Mouse (Mus musculus): Measurements from ENCODE around the gene Serpina16. TPM values are rescaled to one million over a fixed set of nuclear protein-coding genes. Genes with fewer than 3 reads are reported as not detected.

The Serpina16 gene
- total and polyA plus RNA-seq, 3 experiments: not detected

GRCm38 (mm10) chr12:103671483-103671882 is 4.5 kb downstream of the Serpina16 start:
- Histone ChIP-seq H3K4me1 (ENCODE audit: control insufficient read depth in 1 of 2, insufficient read depth in 2 of 2, low read length in 2 of 2) (no peaks in the 10 kb centered on the region), H3K27ac (ENCODE audit: control insufficient read depth, low read depth, low read length) (no peak overlapping the region), H3K4me3 (ENCODE audit: control insufficient read depth in 1 of 2, insufficient read depth in 1 of 2, low read depth in 2 of 2, low read length in 2 of 2) (no peak overlapping the region), H3K36me3 (ENCODE audit: control insufficient read depth in 1 of 2, insufficient read depth in 2 of 2, low read length in 2 of 2) (no peaks in the 10 kb centered on the region), H3K9me3 (replicated peaks; ENCODE audit: insufficient read depth, low read length) (no peaks in the 10 kb centered on the region), H3K9ac (ENCODE audit: control insufficient read depth, low read depth, low read length, poor library complexity, severe bottlenecking) (no peak overlapping the region), H3K79me2 (ENCODE audit: control insufficient read depth, insufficient read depth, low read length, poor library complexity) (no peaks in the 10 kb centered on the region), H3K27me3 (ENCODE audit: control insufficient read depth in 1 of 2, insufficient read depth in 2 of 2, low read length in 2 of 2) (no peaks in the 10 kb centered on the region)
- no peak for DNase-seq (ENCODE audit: low read depth, low spot score)
- no peak for TF ChIP-seq JUND (IDR thresholded peaks at IDR 0.05; ENCODE audit: low read depth, low read length)
- TF ChIP-seq RCOR1 (IDR thresholded peaks at IDR 0.05; ENCODE audit: low read depth, low read length): no peak
- no peak for TF ChIP-seq CTCF (IDR thresholded peaks at IDR 0.05 in 2 of 3, conservative IDR thresholded peaks at IDR 0.05 in 1 of 3; ENCODE audit: control insufficient read depth in 1 of 3, insufficient read depth in 1 of 3, low read depth in 2 of 3, low read length in 3 of 3, poor library complexity in 1 of 3, severe bottlenecking in 1 of 3)

- H3K36me3 ChIP-seq (ENCODE audit: control insufficient read depth in 1 of 2, insufficient read depth in 2 of 2, low read length in 2 of 2): no peaks in the 10 kb centered on the region
- TF ChIP-seq USF2 (IDR thresholded peaks at IDR 0.05; ENCODE audit: borderline replicate concordance in 1 of 2, insufficient read depth in 1 of 2, low read depth in 1 of 2, low read length in 2 of 2) (no peak), MAFK (IDR thresholded peaks at IDR 0.05; ENCODE audit: borderline replicate concordance, low read depth, low read length) (no peak), E2F4 (IDR thresholded peaks at IDR 0.05; ENCODE audit: borderline replicate concordance, low read depth, low read length) (no peak), JUND (IDR thresholded peaks at IDR 0.05; ENCODE audit: low read depth, low read length) (no peak), ZC3H11A (IDR thresholded peaks at IDR 0.05; ENCODE audit: low read depth, low read length) (no peak), MEF2A (IDR thresholded peaks at IDR 0.05; ENCODE audit: extremely low read depth, insufficient replicate concordance, low read depth, low read length, poor library complexity, severe bottlenecking) (no peak), POLR2AphosphoS5 (IDR thresholded peaks at IDR 0.05; ENCODE audit: borderline replicate concordance, low read depth, low read length) (no peak), USF1 (IDR thresholded peaks at IDR 0.05; ENCODE audit: low read depth, low read length) (no peak), SMC3 (IDR thresholded peaks at IDR 0.05; ENCODE audit: low read depth, low read length) (no peak), MAX (IDR thresholded peaks at IDR 0.05; ENCODE audit: low read length) (no peak), BHLHE40 (IDR thresholded peaks at IDR 0.05; ENCODE audit: borderline replicate concordance, low read depth, low read length) (no peak)
- no peak overlapping the region for H3K27ac ChIP-seq (ENCODE audit: control insufficient read depth, low read depth, low read length)
- no peaks in the 10 kb centered on the region for H3K27me3 ChIP-seq (ENCODE audit: control insufficient read depth in 1 of 2, insufficient read depth in 2 of 2, low read length in 2 of 2)
- H3K9ac ChIP-seq (ENCODE audit: control insufficient read depth, low read depth, low read length, poor library complexity, severe bottlenecking): no peak overlapping the region
- H3K4me1 ChIP-seq (ENCODE audit: control insufficient read depth in 1 of 2, insufficient read depth in 2 of 2, low read length in 2 of 2): no peaks in the 10 kb centered on the region
- H3K4me3 ChIP-seq (ENCODE audit: control insufficient read depth in 1 of 2, insufficient read depth in 1 of 2, low read depth in 2 of 2, low read length in 2 of 2): no peak overlapping the region
- no peaks in the 10 kb centered on the region for H3K9me3 ChIP-seq (replicated peaks; ENCODE audit: insufficient read depth, low read length)
- H3K79me2 ChIP-seq (ENCODE audit: control insufficient read depth, insufficient read depth, low read length, poor library complexity): no peaks in the 10 kb centered on the region
- DNase-seq (ENCODE audit: low read depth, low spot score): no peak
These were observed 5.0 kb downstream of the Serpina16 start for GRCm38 (mm10) chr12:103670964-103671363.

- Histone ChIP-seq H3K27ac (ENCODE audit: control insufficient read depth, low read depth, low read length) (no peak overlapping the region), H3K9ac (ENCODE audit: control insufficient read depth, low read depth, low read length, poor library complexity, severe bottlenecking) (no peak overlapping the region), H3K27me3 (ENCODE audit: control insufficient read depth in 1 of 2, insufficient read depth in 2 of 2, low read length in 2 of 2) (no peaks in the 10 kb centered on the region), H3K4me1 (ENCODE audit: control insufficient read depth in 1 of 2, insufficient read depth in 2 of 2, low read length in 2 of 2) (no peaks in the 10 kb centered on the region), H3K79me2 (ENCODE audit: control insufficient read depth, insufficient read depth, low read length, poor library complexity) (no peaks in the 10 kb centered on the region), H3K36me3 (ENCODE audit: control insufficient read depth in 1 of 2, insufficient read depth in 2 of 2, low read length in 2 of 2) (no peaks in the 10 kb centered on the region), H3K4me3 (ENCODE audit: control insufficient read depth in 1 of 2, insufficient read depth in 1 of 2, low read depth in 2 of 2, low read length in 2 of 2) (no peak overlapping the region), H3K9me3 (replicated peaks; ENCODE audit: insufficient read depth, low read length) (no peaks in the 10 kb centered on the region)
- DNase-seq (ENCODE audit: low read depth, low spot score): no peak
- TF ChIP-seq SMC3 (IDR thresholded peaks at IDR 0.05; ENCODE audit: low read depth, low read length): no peak
- TF ChIP-seq CHD1 (IDR thresholded peaks at IDR 0.05; ENCODE audit: low read depth, low read length): no peak
- no peak for TF ChIP-seq MAFK (IDR thresholded peaks at IDR 0.05; ENCODE audit: borderline replicate concordance, low read depth, low read length)
- TF ChIP-seq NRF1 (IDR thresholded peaks at IDR 0.05; ENCODE audit: insufficient read depth, low read depth, low read length, poor library complexity, severe bottlenecking): no peak
- TF ChIP-seq EP300 (IDR thresholded peaks at IDR 0.05; ENCODE audit: low read depth in 1 of 2, low read length in 2 of 2): no peak
- TF ChIP-seq TAL1 (IDR thresholded peaks at IDR 0.05; ENCODE audit: low read length): no peak
- TF ChIP-seq MYB (IDR thresholded peaks at IDR 0.05; ENCODE audit: low read depth, low read length): no peak
- no peak for TF ChIP-seq SIN3A (IDR thresholded peaks at IDR 0.05; ENCODE audit: low read length)
- no peak for TF ChIP-seq RCOR1 (IDR thresholded peaks at IDR 0.05; ENCODE audit: low read depth, low read length)
- TF ChIP-seq MAX (IDR thresholded peaks at IDR 0.05; ENCODE audit: low read length): no peak
- TF ChIP-seq HCFC1 (IDR thresholded peaks at IDR 0.05; ENCODE audit: low read depth, low read length): no peak
- no peak for TF ChIP-seq JUND (IDR thresholded peaks at IDR 0.05; ENCODE audit: low read depth, low read length)
These were observed 5.6 kb downstream of the Serpina16 start for GRCm38 (mm10) chr12:103670344-103670743.

Data from MEL (cell line).